Mouse (Mus musculus): ENCODE results near the gene Folr1.
A peak's percentile ranks its signal among the peaks of the same experiment; 100 is the strongest.

Gene Folr1

DNA sequence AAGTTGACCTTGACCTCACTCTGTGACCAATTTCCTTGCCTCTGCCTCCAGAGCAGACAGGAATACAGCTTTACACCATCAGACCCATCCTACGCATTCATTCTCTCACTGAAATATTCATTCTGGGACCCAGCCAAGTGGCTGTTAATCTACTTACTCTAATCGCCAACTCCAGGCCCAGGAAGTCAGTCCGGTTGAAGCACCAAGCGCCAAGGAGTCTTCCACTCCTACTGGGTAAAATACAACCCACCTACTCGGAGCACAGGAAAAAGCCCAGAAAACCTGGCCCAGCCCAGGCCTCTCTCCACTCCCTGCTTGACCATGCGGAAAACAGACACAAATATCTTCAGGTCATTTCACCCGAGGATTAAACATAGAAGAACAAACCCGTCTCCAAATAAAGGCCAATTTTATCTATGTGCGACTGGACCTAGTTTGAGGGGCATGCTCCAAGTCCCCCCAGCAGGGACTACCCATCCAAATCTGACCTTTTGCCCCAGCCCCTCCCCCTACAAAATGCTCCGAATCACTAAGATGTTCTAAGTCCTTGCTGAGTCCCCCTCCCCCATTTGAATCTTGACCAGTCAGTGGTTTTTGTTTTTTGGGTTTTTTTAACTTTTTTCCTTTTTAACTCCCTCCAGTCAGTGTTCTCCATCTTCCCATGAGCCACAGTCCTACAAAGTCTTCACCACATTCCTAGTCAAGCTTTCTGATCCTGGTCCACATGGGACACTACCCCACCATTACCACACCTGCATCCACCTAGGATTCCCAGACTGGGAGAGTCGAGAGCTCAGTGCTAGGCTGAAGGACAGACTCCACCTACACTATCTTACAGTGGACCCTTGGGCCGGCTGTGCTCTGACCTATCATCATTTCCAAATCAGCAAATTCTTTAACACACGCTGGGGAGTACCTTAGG is 2.1 kb downstream of the Folr1 start:
- DNase-seq: peak; percentile 83

DNA sequence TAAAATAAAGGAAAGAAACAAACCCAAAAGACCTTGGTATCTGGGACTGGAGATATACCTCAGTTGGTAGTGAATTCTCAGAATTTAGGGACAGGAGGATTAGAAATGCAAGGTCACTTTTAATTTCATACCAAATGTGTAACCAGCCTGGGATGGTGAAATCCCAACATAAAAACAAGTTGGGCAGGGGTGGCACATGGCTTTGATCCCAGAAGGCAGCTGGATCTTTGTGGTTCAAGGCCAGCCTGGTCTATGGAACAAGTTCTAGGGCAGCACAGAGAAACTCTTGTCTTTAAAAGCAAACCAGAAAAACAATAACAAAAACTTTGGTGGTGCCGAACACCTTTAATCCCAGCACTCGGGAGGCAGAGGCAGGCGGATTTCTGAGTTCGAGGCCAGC is 3.1 kb downstream of the Folr1 start:
- DNase-seq: no peak

DNA sequence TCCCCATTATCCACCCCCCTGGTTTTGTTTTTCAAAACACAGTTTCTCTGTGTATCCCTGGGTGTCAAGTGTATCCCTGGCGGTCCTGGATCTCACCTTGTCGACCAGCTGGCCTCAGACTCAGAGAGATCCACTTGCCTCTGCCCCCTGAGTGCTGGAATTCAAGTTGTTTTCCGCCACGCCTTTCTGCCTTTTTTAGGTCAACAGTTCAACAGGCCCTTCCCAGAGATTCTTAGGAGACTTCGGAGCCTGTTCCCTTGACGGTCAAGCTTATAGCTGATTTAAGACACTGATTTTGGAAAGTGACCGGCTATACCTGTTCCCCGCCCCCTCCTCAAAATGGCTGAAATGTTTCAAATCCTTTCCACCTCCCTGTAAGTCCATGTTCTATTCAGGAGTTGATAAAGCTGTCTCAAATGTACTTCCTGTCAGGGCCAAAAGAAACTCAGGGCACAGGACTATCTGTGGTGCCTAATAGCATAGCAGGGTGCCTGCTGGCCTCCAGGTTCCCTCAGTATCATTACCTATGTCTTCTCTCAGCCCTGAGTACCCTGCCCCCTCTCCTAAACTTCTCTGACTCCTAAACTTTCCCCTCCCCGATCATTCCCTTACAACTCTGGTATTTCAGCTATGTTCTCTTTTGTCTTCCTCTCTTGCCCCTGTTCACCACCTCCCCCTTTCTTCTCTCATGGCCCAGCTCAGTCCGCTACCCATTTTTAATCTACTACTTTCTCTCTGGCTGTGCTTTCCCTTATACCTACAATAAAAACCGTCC is 3.9 kb downstream of the Folr1 start:
- DNase-seq: peak; percentile 42

DNA sequence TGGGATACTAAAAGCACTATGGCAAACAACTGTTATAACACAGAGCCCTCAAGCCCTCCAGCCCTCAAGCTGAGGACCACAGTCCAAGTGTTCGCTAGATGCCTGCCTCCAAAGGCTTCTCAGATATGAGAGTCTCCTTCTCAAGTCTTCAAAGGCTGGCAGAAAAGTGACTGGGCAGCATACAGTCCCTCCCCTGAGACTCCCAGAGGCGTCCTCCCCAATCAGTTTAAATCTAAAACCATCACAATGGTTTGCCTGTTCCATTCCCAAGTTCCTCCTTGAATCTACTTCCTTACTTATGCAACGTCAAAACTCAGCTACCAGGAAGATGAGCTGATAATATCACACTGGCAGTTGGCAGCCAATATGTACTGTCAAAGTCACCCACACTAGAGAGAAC is 7.2 kb downstream of the Folr1 start, which contains the start of gene Anapc15:
TSS of gene Anapc15 (plus strand) at position 301 of the 400 bp plus-strand sequence.
- DNase-seq: no peak

DNA sequence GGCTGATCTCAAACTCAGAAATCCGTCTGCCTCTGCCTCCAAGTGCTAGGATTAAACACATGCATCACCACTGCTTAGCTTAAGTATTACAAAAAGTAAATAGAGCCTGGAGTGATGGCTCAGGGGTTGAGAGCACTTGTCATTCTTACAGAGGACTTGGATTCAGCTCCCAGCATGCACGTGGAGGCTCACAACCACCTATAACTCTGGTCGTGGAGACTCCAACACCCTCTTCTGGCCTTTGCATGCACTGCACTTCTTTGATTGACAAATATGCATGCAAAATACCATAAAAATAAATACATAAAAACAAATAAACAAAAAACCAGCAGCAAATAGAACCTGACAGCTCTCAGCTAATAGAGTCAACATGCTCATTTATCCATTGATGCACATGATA is 8.3 kb downstream of the Folr1 start:
- DNase-seq: no peak

DNA sequence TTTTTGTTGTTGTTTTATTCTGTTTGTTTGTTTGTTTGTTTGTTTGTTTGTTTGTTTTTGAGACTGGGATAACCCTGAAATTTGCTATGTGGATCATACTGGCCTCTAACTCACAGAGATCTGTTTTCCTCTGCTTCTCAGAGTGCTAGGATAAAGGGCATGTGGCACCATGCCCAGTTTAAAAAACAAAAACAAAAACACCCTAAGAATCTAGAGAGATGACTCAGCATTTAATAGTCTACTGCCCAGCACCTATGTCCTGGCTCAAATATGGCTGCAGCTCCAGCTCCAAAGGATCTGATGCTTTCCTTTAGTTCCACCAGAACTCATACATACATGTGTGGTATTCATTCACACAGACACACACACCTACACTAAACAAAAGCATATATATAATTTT is 9.6 kb downstream of the Folr1 start:
- peak; percentile 89 for DNase-seq

DNA sequence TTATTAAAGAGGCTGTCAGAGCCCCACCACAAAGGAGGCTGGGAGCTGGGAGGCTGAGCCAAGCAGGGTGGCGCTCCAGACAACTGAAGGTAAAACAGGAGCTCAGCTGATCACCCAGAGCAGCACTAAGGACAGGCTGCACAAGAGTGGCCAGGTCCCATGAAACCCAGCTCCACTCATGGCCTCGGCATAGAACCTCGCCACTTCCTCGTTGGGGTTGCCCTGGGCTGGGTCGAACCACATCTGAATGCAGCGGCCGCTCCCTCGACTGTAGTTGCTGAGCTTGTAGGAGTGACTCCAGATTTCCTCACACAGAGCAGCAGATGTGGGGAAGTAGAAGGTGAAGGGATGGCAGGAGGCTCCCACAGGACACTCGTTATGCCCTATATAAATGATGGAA is 12.2 kb downstream of the Folr1 start:
- no peak for DNase-seq

DNA sequence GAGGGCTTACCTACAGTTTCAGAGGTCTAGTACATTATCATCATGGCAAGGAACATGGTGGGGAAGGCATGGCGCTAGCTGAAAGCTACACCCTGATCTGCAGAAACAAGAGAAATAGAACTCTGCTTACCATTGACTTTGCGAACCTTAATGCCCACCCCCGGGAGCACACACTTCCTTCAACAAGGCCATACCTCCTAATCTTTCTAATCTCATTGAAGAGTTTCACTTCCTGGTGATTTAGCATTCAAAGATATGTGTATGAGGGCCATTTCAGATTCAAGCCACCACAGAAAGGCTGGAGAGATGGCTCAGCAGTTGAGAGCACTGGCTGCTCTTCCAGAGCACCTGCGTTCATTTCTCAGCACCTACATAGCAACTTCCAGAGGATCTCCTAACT is 13.5 kb downstream of the Folr1 start, which contains the start of gene Folr2:
TSS of gene Folr2 (minus strand) at position 101 of the 400 bp plus-strand sequence.
- no peak for DNase-seq

DNA sequence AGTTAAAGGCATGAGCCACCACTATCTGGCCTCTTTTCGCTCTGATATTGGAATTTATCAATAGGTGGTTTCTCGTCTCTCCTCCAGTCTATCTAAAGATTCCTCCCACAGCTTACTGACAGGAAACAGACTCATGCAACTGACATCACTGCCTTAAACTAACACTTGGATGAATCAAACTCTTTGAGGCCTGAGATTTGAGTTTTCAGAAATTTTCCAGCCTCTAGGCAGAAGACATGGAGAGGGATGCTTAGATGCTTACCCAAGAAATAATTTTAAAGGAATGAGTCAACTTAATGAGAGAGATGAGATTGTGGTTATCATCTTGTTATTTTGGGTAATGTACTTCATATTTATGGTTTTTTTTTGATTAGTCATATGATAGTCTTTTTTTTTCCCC is 16.8 kb downstream of the Folr1 start:
- DNase-seq: no peak

DNA sequence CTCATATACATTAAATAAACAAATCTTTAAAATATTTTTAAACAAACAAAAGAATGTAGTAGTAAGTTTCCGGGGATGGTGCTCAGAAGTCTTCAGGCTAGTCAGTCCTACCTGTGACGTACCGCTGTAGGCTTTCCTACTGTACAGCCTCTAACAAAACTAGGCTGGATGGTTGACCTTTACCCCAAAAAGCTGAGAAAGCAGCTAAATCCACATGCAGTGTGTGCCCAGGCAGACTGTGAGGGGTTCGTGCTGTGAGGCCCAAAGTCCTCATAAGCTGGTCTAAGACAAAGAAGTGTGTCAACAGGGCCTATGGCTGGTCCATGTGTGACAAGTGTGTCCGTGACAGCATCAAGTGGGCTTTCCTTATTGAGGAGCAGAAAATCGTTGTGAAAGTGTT is 17.7 kb downstream of the Folr1 start:
- peak; percentile 48 for DNase-seq

DNA sequence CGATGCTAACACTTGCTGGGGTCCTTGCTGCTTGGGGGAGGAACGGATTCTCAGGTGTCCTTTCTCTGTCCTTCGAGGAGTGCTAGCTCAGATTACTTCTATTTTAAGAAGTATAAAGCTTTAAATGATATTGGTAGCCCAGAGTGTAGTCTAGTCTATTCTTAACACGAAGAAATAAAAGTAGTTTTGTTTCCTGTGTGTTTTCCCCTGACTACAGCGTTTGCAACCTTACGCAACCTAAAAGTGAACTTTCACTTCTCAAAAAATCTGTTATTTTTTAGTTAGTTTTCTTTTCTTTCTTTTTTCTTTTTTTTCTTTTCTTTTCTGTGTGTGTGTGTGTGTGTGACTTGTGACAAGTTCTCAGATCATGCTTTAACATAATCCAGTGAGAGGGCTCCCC is 18.9 kb downstream of the Folr1 start:
- no peak for DNase-seq

DNA sequence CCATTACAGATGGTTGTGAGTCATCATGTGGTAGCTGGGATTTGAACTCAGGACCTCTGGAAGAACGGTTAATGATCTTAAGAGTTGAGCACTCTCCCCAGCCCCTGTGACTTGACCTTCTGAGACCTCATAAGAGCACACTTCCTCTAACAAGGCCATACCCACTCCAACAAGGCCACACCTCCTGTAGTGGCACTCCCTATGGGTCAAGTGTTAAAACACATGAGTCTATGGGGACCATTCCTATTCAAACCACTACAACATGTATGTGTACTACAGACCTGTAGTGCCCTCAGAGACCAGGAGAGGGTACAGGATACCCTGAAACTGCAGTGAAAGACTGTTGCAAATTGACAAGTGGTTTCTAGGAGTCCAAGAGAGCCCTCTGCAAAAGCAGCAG is 22.7 kb downstream of the Folr1 start:
- no peak for DNase-seq

DNA sequence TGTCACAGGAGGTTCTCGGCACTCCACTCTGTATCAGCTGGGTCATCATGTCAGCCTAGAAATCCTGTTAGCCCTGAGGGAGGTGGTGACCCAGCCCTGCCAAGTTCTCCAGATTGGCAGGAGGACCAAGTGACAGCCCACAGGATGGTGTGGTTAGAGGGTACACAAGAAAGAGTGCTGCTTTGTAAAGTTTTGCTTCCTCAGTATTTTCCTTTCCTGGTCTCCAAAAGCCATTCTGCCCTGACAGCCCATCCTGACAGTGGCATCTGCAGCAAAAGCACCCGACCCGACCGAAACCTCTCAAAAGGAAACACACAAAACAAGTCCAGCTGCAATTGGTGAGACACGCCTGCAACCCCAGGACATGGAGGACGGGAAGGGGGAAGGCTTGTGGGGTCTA is 26.4 kb downstream of the Folr1 start:
- no peak for DNase-seq

DNA sequence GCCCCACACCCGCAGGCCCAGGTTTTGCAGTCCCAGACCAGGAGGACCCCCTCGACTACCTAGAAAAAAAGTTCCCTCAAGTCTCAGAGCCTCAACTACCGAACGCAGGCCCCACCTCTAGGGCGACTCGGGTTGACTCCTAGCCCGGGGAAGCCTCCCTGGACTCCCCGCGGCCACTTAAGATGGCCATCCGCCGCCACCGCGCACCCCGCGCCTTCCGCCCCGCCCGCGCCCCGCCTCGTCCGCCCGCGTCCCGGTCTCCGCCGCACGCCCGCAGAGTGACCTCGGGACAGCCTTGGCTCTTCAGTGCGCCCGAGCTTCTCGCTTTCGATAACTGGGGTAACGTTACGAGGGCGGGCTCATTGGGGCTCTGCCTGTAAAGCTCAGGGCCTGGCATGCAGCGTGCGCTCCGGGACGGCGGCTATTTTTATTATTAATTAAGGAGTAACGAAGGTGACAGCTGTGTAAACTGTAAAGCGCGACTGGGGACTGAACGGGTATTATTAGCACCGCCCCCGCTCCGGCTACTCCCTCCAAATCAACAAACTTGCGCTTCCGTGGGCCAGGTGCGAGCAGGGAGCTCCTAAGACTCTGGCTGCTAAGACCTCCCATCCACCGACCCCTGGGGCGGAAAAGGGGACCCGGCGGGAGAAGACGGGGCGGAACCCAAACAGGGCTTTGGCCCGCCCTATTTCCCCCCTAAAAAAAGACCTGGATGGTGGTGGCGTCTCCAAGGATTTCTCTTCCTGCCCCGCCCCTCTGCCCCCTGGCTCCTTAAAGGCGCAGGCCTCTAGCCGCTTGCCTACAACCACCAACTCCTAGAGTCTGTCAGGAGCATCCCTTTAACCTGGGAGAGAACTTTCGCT is 32.7 kb downstream of the Folr1 start, which contains the start of gene Inppl1:
TSS of gene Inppl1 (minus strand) at position 624 of the 866 bp plus-strand sequence.
- DNase-seq: peak; percentile 98

DNA sequence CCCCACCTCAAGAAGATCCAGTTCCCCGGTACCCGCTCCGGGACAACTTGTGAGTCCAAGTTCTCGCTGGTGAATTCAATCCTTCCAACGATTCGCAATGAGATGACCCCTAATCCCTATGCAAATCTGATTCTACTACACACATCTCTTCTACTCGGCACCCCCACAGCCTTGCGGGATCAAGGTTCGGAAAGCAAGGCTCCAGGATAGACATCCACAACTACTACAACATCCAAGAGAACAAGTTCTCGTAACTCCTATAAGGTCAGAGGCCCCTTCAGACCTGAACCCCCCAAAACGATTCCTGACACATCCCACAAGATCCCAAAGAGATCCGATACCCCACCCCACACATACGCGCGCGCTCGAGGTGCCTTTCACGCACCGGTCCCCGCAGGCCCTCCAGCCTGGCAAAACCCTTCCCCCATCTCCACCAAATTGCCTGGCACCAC is 33.4 kb downstream of the Folr1 start:
- peak; percentile 53 for DNase-seq

DNA sequence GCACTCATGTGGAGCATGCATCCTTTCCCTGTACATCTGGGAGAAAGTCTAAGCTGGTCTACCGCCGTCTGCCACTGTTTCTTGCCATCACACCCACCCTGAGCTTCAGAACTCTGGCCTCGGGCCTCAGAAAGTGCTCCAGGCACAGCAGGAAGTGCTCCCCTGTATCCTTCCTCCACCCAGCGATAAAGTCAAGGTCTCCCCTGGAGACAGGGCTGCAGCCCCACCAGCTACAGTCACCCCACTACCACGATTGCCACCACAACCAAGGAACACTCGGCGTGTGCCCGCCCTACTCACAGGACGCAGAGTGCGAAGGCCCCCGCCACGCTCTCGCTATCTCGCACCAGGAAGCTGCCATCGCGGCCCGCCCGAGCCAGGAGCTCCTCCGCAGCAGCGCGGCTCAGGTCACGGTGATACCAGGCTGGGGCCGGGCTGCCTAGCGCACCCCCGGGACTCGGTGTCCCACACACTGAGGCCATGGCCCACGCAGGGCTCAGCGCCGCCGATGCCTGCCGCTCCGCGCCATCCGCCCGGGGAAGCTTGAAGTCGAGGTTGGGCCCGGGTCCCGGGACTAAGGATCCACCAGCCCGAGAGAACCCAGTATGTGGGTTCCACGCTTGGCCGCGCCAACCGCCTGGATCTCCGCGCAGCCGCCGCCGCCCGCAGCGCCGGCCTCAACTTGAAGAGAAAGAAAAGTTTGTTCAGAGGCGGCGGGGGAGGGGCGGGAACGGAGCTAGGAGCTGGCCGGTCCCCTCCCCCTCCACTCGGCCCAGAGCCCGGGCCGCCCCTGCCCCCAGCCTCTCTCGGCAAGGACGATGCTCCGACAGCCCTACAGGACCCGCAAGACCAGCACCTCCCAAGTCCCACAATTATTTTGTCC is 34.1 kb downstream of the Folr1 start:
- peak; percentile 62 for DNase-seq

DNA sequence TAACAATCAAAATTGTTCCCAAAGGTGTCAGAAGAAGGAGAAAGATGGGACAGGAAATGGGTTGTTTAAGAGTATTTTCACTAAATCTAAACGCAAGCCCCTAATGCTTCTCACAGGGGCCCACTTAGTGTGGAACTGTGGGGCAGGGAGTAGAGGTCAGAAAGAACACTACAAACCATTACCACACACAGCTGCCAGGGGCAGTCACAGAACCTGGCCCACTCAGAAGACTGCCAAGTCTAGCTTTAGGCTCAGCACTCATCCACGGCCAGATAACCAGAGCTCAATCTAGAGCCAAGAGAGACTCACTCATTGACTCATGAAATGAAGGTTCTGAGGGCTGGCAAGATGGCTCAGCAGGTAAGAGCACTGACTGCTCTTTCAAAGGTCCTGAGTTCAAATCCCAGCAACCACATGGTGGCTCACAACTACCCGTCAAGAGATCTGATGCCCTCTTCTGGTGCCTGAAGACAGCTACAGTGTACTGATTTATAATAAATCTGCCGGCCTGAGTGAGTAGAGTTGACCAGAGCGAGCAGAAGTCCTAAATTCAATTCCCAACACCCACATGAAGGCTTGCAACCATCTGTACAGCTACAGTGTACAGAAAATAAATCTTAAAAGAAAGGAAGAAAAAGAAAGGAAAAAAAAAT is 35.0 kb downstream of the Folr1 start:
- DNase-seq: peak; percentile 35

DNA sequence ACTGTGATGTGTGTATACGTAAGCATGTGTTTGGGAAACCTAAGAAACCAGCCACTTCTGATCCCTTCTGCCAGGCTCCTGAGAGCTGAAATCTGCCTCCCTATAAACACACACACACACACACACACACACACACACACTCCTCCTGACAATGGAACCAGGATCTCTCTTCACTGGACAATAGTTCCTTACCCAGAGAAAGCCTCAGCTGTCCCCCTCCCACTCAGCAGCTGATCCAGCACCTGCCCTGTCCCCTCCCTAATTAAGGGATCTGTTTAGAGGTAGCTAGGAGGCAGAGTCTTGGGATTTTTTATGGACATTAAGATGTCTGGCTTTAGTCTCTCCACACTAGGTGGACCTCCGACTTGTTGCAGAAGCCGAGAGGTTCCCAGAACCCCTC is 35.7 kb downstream of the Folr1 start:
- DNase-seq: no peak

DNA sequence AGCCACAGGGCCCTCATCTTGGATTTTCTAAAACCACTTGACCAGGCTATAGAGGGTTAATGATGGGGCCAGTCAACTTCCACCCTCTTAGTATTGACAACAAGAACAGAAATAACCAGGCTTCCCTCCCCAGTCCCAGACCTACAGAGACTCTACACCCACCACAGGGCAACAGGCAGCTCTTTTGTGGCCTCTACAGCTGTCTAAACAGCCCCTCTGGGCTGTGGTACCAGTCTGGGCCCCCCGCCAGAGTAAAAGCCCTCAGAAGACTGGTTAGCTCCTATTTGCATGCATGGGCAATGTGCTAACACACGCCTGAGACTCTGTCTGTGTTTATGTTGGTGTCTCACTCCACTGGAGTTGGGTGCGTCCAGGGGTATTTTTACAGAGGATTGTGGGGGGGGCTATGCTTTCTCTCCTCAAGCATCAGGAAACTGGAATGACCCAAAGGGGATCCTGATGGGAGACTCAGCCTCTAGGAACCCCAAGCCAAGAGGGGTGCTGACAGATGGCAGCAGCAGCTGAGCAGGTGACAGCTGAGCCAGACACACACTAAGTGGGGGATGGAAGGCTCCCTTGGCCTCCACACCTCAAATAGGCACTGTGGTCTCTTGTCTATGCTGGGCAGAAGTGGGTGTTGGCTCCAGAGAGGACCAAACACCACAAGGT is 36.5 kb downstream of the Folr1 start:
- no peak for DNase-seq

DNA sequence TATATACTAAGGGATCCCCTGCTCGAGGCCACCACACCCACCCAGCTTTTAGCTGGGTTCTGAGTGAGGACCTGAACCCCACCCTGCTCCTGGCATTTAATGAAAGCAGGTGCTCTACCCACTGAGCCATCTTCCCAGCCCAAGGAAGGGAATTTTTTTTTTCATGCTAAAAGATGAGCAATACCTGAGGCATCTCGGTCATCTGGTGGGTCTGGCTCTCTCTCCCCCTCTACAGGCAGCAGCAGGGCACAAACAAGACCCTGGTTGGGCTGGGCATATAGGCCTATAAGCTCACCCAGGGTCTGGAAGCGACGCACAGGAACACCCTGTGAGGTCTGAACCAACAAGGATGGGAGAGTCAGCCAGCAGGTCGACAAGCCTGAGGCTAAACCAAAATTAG is 37.2 kb downstream of the Folr1 start:
- DNase-seq: no peak

DNA sequence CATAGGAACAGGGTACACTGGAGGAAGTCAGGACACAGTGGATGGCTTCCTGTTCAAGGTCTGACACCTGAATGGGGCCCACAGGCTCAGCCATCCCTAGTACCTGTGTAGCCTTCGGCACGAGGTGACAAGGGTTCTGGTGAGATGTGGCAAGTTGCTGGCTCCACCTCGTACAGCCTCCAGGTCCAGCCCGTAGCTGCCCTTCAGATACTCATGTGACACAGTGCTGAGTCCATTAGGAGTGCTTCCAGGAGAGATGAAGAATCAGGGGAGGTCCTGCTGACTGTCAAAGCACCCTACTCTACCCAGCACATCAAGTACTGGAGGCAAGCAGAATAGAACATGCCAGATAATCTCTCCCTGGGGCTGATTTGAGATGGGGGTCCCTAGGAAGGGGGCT is 38.2 kb downstream of the Folr1 start:
- DNase-seq: no peak

Measured in kidney, adult 9 months (tissue).